21 mouse cellular contexts compared by ENCODE assay signal in the genomic region with DNA sequence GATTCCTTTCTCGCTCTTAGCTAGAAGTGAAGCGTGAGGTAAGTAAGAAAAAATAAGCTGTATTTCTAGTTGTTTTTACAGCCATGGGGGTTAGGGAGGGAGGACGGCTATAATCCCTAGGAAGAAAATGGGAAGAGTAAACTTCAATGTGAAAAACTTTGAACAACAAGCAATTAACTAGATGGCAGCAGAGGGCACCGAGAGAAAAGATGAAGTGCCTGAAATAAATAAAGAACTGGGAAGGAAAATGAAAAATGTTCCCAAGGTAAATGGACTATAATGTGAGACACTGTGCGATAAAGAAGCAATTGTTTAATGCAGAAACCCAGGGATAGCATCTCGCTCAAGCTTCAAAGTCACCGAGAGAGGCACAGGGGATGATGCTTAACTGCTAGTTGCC.
DNase-seq lines count a peak whose midpoint lies in the region; ATAC-seq and TF ChIP-seq lines count a peak whose summit lies in the region.
"Had no signal": no experiment of that assay in that cellular context is flagged by ENCODE, and none has a peak within 500 bp of the region (broad histone marks: within the 10 kb centered on the region; RNA-seq: fewer than 3 reads in every experiment).

No protein-coding gene starts in this region.

- H3K9ac ChIP-seq in midbrain, postnatal 0 days (replicated peaks; ENCODE audit: low read length, poor library complexity, severe bottlenecking), result no peak overlapping the region
- no peak overlapping the region for H3K9ac ChIP-seq in midbrain, embryonic 14.5 days (replicated peaks; ENCODE audit: low read length)

- no peaks in the 10 kb centered on the region for H3K4me1 ChIP-seq in midbrain, postnatal 0 days (ENCODE audit: insufficient read depth, low read length)
- no peaks in the 10 kb centered on the region for H3K4me1 ChIP-seq in midbrain, embryonic 14.5 days (ENCODE audit: control insufficient read depth, insufficient read depth, low read length)

- WGBS in midbrain, postnatal 0 days, result 70% methylated on average over 7 of the region's 7 CpGs
- 86% methylated on average over 7 of the region's 7 CpGs for WGBS in midbrain, embryonic 14.5 days

- no peak overlapping the region for H3K27ac ChIP-seq in layer of hippocampus, adult 2 months
- H3K27ac ChIP-seq in left cerebral cortex, adult 2 months, result no peak overlapping the region
- no peak overlapping the region for H3K27ac ChIP-seq in midbrain, postnatal 0 days (ENCODE audit: low read depth, low read length)
- no peak overlapping the region for H3K27ac ChIP-seq in midbrain, embryonic 14.5 days (replicated peaks; ENCODE audit: low read depth, low read length)

- no peaks in the 10 kb centered on the region for H3K36me3 ChIP-seq in midbrain, postnatal 0 days (ENCODE audit: insufficient read depth, low read length)
- no peaks in the 10 kb centered on the region for H3K36me3 ChIP-seq in midbrain, embryonic 14.5 days (ENCODE audit: control insufficient read depth, insufficient read depth, low read length)
- H3K36me3 ChIP-seq: G1E had no signal

- intact Hi-C loops in left cerebral cortex, adult 2 months (cut with DNase I), result no loop called here
- intact Hi-C loops in left cerebral cortex, postnatal 25 days (cut with DNase I), result no loop called here

- no peak overlapping the region for H3K4me2 ChIP-seq in midbrain, postnatal 0 days (ENCODE audit: low read depth, low read length, poor library complexity, severe bottlenecking)
- H3K4me2 ChIP-seq in midbrain, embryonic 14.5 days (ENCODE audit: low read length), result no peak overlapping the region

- H3K4me3 ChIP-seq in layer of hippocampus, adult 2 months, result no peak overlapping the region
- no peak overlapping the region for H3K4me3 ChIP-seq in left cerebral cortex, adult 2 months
- no peak overlapping the region for H3K4me3 ChIP-seq in midbrain, postnatal 0 days (ENCODE audit: low read depth, low read length)
- no peak overlapping the region for H3K4me3 ChIP-seq in midbrain, embryonic 14.5 days (replicated peaks; ENCODE audit: low read depth, low read length)

- H3K9me3 ChIP-seq in midbrain, postnatal 0 days (ENCODE audit: low read length), result no peaks in the 10 kb centered on the region
- H3K9me3 ChIP-seq in midbrain, embryonic 14.5 days (ENCODE audit: control insufficient read depth, low read length), result no peaks in the 10 kb centered on the region

- H3K27me3 ChIP-seq in midbrain, postnatal 0 days (ENCODE audit: insufficient read depth, low read length), result no peaks in the 10 kb centered on the region
- no peaks in the 10 kb centered on the region for H3K27me3 ChIP-seq in midbrain, embryonic 14.5 days (ENCODE audit: control insufficient read depth, insufficient read depth, low read length)
- H3K27me3 ChIP-seq: CH12.LX, Patski had no signal

- ATAC-seq in midbrain, postnatal 0 days (ENCODE audit: low FRiP score), result no peak
- no peak for ATAC-seq in midbrain, embryonic 14.5 days (ENCODE audit: low FRiP score, low TSS enrichment)
- ATAC-seq: activated CD4-positive, CD25-positive, alpha-beta regulatory T cell, adult 4 months; CD4-positive, CD25-positive, alpha-beta regulatory T cell, adult 4 months; Patski had no signal

- peak; percentile 59 for TF ChIP-seq CTCF in layer of hippocampus, adult 2 months (conservative IDR thresholded peaks at IDR 0.05)
- TF ChIP-seq CTCF in left cerebral cortex, adult 2 months (IDR thresholded peaks at IDR 0.05), result peak; percentile 35
- peak; percentile 53 for TF ChIP-seq CTCF in midbrain, postnatal 0 days (IDR thresholded peaks at IDR 0.05)

- DNase-seq in layer of hippocampus, adult 2 months (ENCODE audit: low spot score in 2 of 2), result no peak
- no peak for DNase-seq in layer of hippocampus, postnatal 10 days (ENCODE audit: low spot score in 2 of 2)
- DNase-seq in left cerebral cortex, adult 2 months (ENCODE audit: extremely low spot score in 1 of 2, low spot score in 2 of 2), result no peak
- DNase-seq in left cerebral cortex, postnatal 25 days (ENCODE audit: low spot score in 2 of 2), result no peak
- no peak for DNase-seq in midbrain, postnatal 0 days (ENCODE audit: low spot score)
- DNase-seq in midbrain, embryonic 14.5 days, result no peak
- DNase-seq: adrenal gland, adult 2 months; adrenal gland, adult 8-10 months; adrenal gland, postnatal 10 days; adrenal gland, postnatal 14 days; adrenal gland, postnatal 25 days; adrenal gland, postnatal 36 days; B cell, adult 2 months; cerebellum, adult 11 months; cerebellum, adult 11-12 months; cerebellum, adult 18-20 months had no signal
